Mouse (Mus musculus) MEL (cell line): ENCODE data around the gene Runx3. TPM values are rescaled to one million over a fixed set of nuclear protein-coding genes. Genes with fewer than 3 reads are reported as not detected.

ENCODE experiments used
- DNase-seq: peaks from one replicate; pipeline ENCODE4 v3.0.0; 2011; ENCODE audit warnings: low read depth, low spot score
- H3K27ac ChIP-seq: 2 replicates; pipeline ENCODE4 v1.5.1; 2012; ENCODE audit warnings: low read depth, mild to moderate bottlenecking, control low read depth, low read length, moderate library complexity; ENCODE audit not compliant: control insufficient read depth
- H3K27me3 ChIP-seq, 2 experiments: fragments of 150-350 bp in 1 of 2; sonication (generic) in 1 of 2; 2 replicates each; pipeline ENCODE4 v1.6.1; 2012; ENCODE audit warnings: low read length in 2 of 2, mild to moderate bottlenecking in 2 of 2, improper control_type of control experiment in 1 of 2, moderate library complexity in 1 of 2; ENCODE audit not compliant: insufficient read depth in 2 of 2, control insufficient read depth in 1 of 2
- H3K36me3 ChIP-seq, 2 experiments: 2 replicates each; pipeline ENCODE4 v1.6.1; 2012 to 2014; ENCODE audit warnings: low read length in 2 of 2, improper control_type of control experiment in 1 of 2, inconsistent platforms in 1 of 2, mild to moderate bottlenecking in 1 of 2; ENCODE audit not compliant: insufficient read depth in 2 of 2, control insufficient read depth in 1 of 2
- H3K4me1 ChIP-seq, 2 experiments: fragments of 150-350 bp in 1 of 2; sonication (generic) in 1 of 2; 2 replicates each; pipeline ENCODE4 v1.6.1; 2012; ENCODE audit warnings: low read length in 2 of 2, improper control_type of control experiment in 1 of 2, mild to moderate bottlenecking in 1 of 2; ENCODE audit not compliant: insufficient read depth in 2 of 2, control insufficient read depth in 1 of 2
- H3K4me3 ChIP-seq, 2 experiments: fragments of 150-350 bp in 1 of 2; sonication (generic) in 1 of 2; 2 replicates each; pipeline ENCODE4 v1.5.1; 2012; ENCODE audit warnings: low read depth in 2 of 2, low read length in 2 of 2, mild to moderate bottlenecking in 2 of 2, moderate library complexity in 2 of 2, control low read depth in 1 of 2, improper control_type of control experiment in 1 of 2; ENCODE audit not compliant: control insufficient read depth in 1 of 2, insufficient read depth in 1 of 2
- H3K79me2 ChIP-seq: 2 replicates; pipeline ENCODE4 v1.6.1; 2012; ENCODE audit warnings: mild to moderate bottlenecking, low read length, moderate library complexity; ENCODE audit not compliant: control insufficient read depth, poor library complexity, insufficient read depth
- H3K9ac ChIP-seq: 2 replicates; pipeline ENCODE4 v1.6.1; 2012; ENCODE audit warnings: low read depth, mild to moderate bottlenecking, control low read depth, low read length, moderate library complexity; ENCODE audit not compliant: control insufficient read depth, poor library complexity, severe bottlenecking
- H3K9me3 ChIP-seq: fragments of 150-350 bp; sonication (generic); replicated peaks from 2 replicates; pipeline ENCODE4 v1.6.1; 2012; ENCODE audit warnings: mild to moderate bottlenecking, low read length, improper control_type of control experiment, moderate library complexity; ENCODE audit not compliant: insufficient read depth
- BHLHE40 ChIP-seq: IDR thresholded peaks from 2 replicates; pipeline ENCODE4 v1.6.1; 2012; ENCODE audit warnings: low read depth, mild to moderate bottlenecking, inconsistent platforms, low read length, improper control_type of control experiment, borderline replicate concordance
- CHD1 ChIP-seq: IDR thresholded peaks from 2 replicates; pipeline ENCODE4 v1.6.1; 2012; ENCODE audit warnings: low read depth, mild to moderate bottlenecking, inconsistent platforms, low read length, improper control_type of control experiment
- CHD2 ChIP-seq: IDR thresholded peaks from 2 replicates; pipeline ENCODE4 v1.6.1; 2011; ENCODE audit warnings: low read length, improper control_type of control experiment
- CTCF ChIP-seq, 3 experiments: IDR thresholded peaks in 2 of 3; conservative IDR thresholded peaks in 1 of 3; 2 replicates each; pipeline ENCODE4 v1.5.1; 2011 to 2012; ENCODE audit warnings: low read length in 3 of 3, low read depth in 2 of 3, mild to moderate bottlenecking in 2 of 3, improper control_type of control experiment in 1 of 3, inconsistent platforms in 1 of 3, mixed read lengths in 1 of 3, moderate library complexity in 1 of 3; ENCODE audit not compliant: control insufficient read depth in 1 of 3, insufficient read depth in 1 of 3, poor library complexity in 1 of 3, severe bottlenecking in 1 of 3
- E2F4 ChIP-seq: IDR thresholded peaks from 2 replicates; pipeline ENCODE4 v1.6.1; 2011; ENCODE audit warnings: low read depth, low read length, improper control_type of control experiment, borderline replicate concordance
- ELF1 ChIP-seq: IDR thresholded peaks from 2 replicates; pipeline ENCODE4 v1.6.1; 2014; ENCODE audit warnings: low read depth, mild to moderate bottlenecking, inconsistent platforms, low read length, improper control_type of control experiment, moderate library complexity
- EP300 ChIP-seq, 2 experiments: IDR thresholded peaks; 2 replicates each; pipeline ENCODE4 v1.6.1; 2011; ENCODE audit warnings: improper control_type of control experiment in 2 of 2, low read length in 2 of 2, low read depth in 1 of 2, mild to moderate bottlenecking in 1 of 2
- ETS1 ChIP-seq: IDR thresholded peaks from 2 replicates; pipeline ENCODE4 v1.6.1; 2012; ENCODE audit warnings: low read depth, mild to moderate bottlenecking, inconsistent platforms, low read length, improper control_type of control experiment, moderate library complexity
- GABPA ChIP-seq: IDR thresholded peaks from 2 replicates; pipeline ENCODE4 v1.6.1; 2012; ENCODE audit warnings: low read depth, mild to moderate bottlenecking, inconsistent platforms, low read length, improper control_type of control experiment, moderate library complexity
- GATA1 ChIP-seq: IDR thresholded peaks from 2 replicates; pipeline ENCODE4 v1.6.1; 2011; ENCODE audit warnings: low read depth, low read length, improper control_type of control experiment
- HCFC1 ChIP-seq: IDR thresholded peaks from 2 replicates; pipeline ENCODE4 v1.6.1; 2012; ENCODE audit warnings: low read depth, mild to moderate bottlenecking, inconsistent platforms, low read length, improper control_type of control experiment, moderate library complexity
- JUND ChIP-seq: IDR thresholded peaks from 2 replicates; pipeline ENCODE4 v1.6.1; 2011; ENCODE audit warnings: low read depth, mild to moderate bottlenecking, improper control_type of control experiment, low read length
- KAT2A ChIP-seq: conservative IDR thresholded peaks from 2 replicates; pipeline ENCODE4 v1.6.1; 2012; ENCODE audit warnings: low read depth, low read length, improper control_type of control experiment, inconsistent platforms
- MEF2A ChIP-seq: IDR thresholded peaks from 2 replicates; pipeline ENCODE4 v1.6.1; 2014; ENCODE audit warnings: low read depth, mild to moderate bottlenecking, inconsistent platforms, low read length, improper control_type of control experiment; ENCODE audit not compliant: poor library complexity, insufficient replicate concordance, severe bottlenecking; ENCODE audit errors: extremely low read depth
- MXI1 ChIP-seq: IDR thresholded peaks from 2 replicates; pipeline ENCODE4 v1.6.1; 2011; ENCODE audit warnings: mild to moderate bottlenecking, low read depth, low read length, improper control_type of control experiment
- MYB ChIP-seq: IDR thresholded peaks from 2 replicates; pipeline ENCODE4 v1.6.1; 2011; ENCODE audit warnings: mild to moderate bottlenecking, low read depth, low read length, improper control_type of control experiment
- NELFE ChIP-seq: IDR thresholded peaks from 2 replicates; pipeline ENCODE4 v1.6.1; 2011; ENCODE audit warnings: low read depth, low read length, improper control_type of control experiment
- POLR2A ChIP-seq, 2 experiments: IDR thresholded peaks; 2 replicates each; pipeline ENCODE4 v1.6.1; 2011 to 2012; ENCODE audit warnings: low read length in 2 of 2, mild to moderate bottlenecking in 2 of 2, control low read depth in 1 of 2, improper control_type of control experiment in 1 of 2, low read depth in 1 of 2, moderate library complexity in 1 of 2; ENCODE audit not compliant: control insufficient read depth in 1 of 2, insufficient read depth in 1 of 2, poor library complexity in 1 of 2
- POLR2AphosphoS2 ChIP-seq: IDR thresholded peaks from 2 replicates; pipeline ENCODE4 v1.6.1; 2011; ENCODE audit warnings: low read length, improper control_type of control experiment
- RAD21 ChIP-seq: IDR thresholded peaks from 2 replicates; pipeline ENCODE4 v1.6.1; 2011; ENCODE audit warnings: mild to moderate bottlenecking, low read depth, low read length, improper control_type of control experiment
- RCOR1 ChIP-seq: IDR thresholded peaks from 2 replicates; pipeline ENCODE4 v1.6.1; 2012; ENCODE audit warnings: low read depth, mild to moderate bottlenecking, inconsistent platforms, low read length, improper control_type of control experiment
- SIN3A ChIP-seq: IDR thresholded peaks from 2 replicates; pipeline ENCODE4 v1.6.1; 2012; ENCODE audit warnings: low read length, improper control_type of control experiment, inconsistent platforms
- SMC3 ChIP-seq: IDR thresholded peaks from 2 replicates; pipeline ENCODE4 v1.6.1; 2011; ENCODE audit warnings: low read depth, low read length, improper control_type of control experiment
- TAL1 ChIP-seq: IDR thresholded peaks from 2 replicates; pipeline ENCODE4 v1.6.1; 2012; ENCODE audit warnings: mild to moderate bottlenecking, inconsistent platforms, low read length, moderate library complexity, mixed read lengths
- TCF12 ChIP-seq: IDR thresholded peaks from 2 replicates; pipeline ENCODE4 v1.6.1; 2014; ENCODE audit warnings: low read depth, mild to moderate bottlenecking, inconsistent platforms, low read length, improper control_type of control experiment, moderate library complexity
- UBTF ChIP-seq: IDR thresholded peaks from 2 replicates; pipeline ENCODE4 v1.6.1; 2012; ENCODE audit warnings: low read depth, mild to moderate bottlenecking, inconsistent platforms, low read length, improper control_type of control experiment, moderate library complexity, borderline replicate concordance; ENCODE audit not compliant: insufficient read depth
- USF1 ChIP-seq: IDR thresholded peaks from 2 replicates; pipeline ENCODE4 v1.6.1; 2014; ENCODE audit warnings: low read depth, mild to moderate bottlenecking, inconsistent platforms, low read length, improper control_type of control experiment, moderate library complexity
- USF2 ChIP-seq, 2 experiments: IDR thresholded peaks; 2 replicates each; pipeline ENCODE4 v1.6.1; 2011 to 2012; ENCODE audit warnings: improper control_type of control experiment in 2 of 2, low read length in 2 of 2, borderline replicate concordance in 1 of 2, inconsistent platforms in 1 of 2, low read depth in 1 of 2, mild to moderate bottlenecking in 1 of 2; ENCODE audit not compliant: insufficient read depth in 1 of 2
- ZKSCAN1 ChIP-seq: IDR thresholded peaks from 2 replicates; pipeline ENCODE4 v1.6.1; 2012; ENCODE audit warnings: low read depth, mild to moderate bottlenecking, inconsistent platforms, low read length, improper control_type of control experiment, moderate library complexity
- ZMIZ1 ChIP-seq: IDR thresholded peaks from 2 replicates; pipeline ENCODE4 v1.6.1; 2012; ENCODE audit warnings: low read depth, mild to moderate bottlenecking, inconsistent platforms, low read length, improper control_type of control experiment, moderate library complexity
- ZNF384 ChIP-seq: IDR thresholded peaks from 2 replicates; pipeline ENCODE4 v1.6.1; 2012; ENCODE audit warnings: low read depth, mild to moderate bottlenecking, inconsistent platforms, low read length, improper control_type of control experiment
- polyA plus RNA-seq, 2 experiments: library from polyadenylated mRNA; stranded (reverse) in 1 of 2; unstranded in 1 of 2; fragments of >175 nt in 1 of 2; fragments of >200 nt in 1 of 2; gene quantifications; 2 replicates each; pipeline versions ENCODE4 v1.2.1 to v1.2.4; 2012; ENCODE audit warnings: low replicate concordance in 2 of 2, low read depth in 1 of 2; ENCODE audit not compliant: insufficient read length in 2 of 2, insufficient read depth in 1 of 2, missing spikeins in 1 of 2
- total RNA-seq: library from RNA; depleted of rRNA; stranded (reverse); fragments of 300-350 nt; gene quantifications from 2 replicates; pipeline ENCODE4 v1.2.3, GENCODE M21; 2012; rRNA removed

Gene Runx3
- total RNA-seq (3.7 and 4.3 TPM in 2 replicates), polyA plus RNA-seq (10 to 100 TPM in 1 of 2 experiments, not detected in 1; 29.2 TPM)

DNA sequence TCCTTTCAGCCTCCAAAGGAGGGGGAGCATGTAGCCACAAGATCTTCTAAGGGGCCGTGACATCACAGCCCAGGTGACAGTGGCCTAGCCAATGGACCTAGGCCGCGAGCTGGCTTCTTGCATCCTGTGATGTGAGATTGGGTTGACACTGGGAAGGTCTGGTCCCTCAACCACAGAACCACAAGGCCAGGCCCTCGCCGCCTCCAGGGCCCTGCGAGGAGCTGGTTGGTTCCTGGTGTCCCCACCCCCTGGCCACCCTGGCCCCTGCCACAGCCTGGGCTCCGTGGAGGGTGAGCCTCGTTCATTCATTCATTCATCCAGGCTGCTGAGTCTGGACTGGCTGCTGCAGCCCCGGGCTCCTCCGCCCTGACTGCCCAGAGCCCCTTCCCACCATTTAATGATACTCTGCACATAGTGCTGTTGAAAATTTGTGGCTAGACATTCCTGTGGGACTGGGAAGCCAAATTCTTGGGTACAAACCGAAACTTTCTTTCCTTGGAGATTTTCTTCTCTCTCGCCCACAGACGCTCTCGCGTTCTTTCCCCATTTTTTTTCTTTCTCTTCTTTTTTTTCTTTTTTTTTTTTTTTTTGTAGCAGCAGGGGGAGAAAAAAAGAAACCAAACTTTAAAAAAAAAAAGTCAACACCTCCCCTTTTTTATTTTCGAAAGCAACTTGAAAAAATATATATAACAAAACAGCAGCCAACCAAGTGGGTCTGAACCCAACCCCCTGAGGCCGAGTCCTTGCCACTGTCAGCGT is at the start of gene Runx3:
TSS of gene Runx3 (plus strand) at position 311 of the 759 bp plus-strand sequence.
- H3K4me3 ChIP-seq, result peak within 1 kb of the TSS; percentile 51 to 77

DNA sequence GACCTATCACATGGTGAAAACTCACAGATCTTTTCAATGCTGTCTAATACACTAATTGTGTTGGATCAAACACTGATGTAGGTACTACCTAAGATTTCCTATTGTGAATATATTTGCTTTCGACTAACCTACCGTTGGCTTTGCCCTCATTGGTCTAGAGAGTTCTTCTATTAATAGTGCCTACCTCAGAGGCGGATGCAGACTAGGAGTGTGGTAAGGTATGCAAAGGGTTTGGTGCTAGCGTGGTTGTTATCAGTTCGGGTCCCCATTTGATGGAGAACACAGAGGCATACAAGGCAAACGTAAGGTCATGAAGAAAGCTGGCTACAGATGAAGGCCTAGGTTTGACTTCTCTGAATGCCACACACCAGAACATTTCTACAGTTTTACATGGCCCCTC is 47.8 kb upstream of the Runx3 start:
- no peak for DNase-seq
- Histone ChIP-seq H3K9ac (no peak overlapping the region), H3K79me2 (no peaks in the 10 kb centered on the region), H3K4me1 (peaks cover 8 to 37% of the 10 kb centered on the region in 2 experiments), H3K27ac (no peak overlapping the region), H3K9me3 (no peaks in the 10 kb centered on the region), H3K4me3 (no peak overlapping the region), H3K36me3 (peaks cover 0 to 31% of the 10 kb centered on the region in 2 experiments; a peak in 2 of 4 replicates), H3K27me3 (no peaks in the 10 kb centered on the region)
- TF ChIP-seq ZNF384 (no peak), BHLHE40 (no peak), TAL1 (no peak)

More for the DNA sequence above, at the start of gene Runx3:
- Histone ChIP-seq H3K4me1 (peaks cover 0 to 7% of the 10 kb centered on the region in 2 experiments; a peak in 3 of 4 replicates), H3K9me3 (no peaks in the 10 kb centered on the region), H3K9ac (peak within 1 kb of the TSS; percentile 67), H3K27ac (0 out of 2 replicates have a peak within 1 kb of the TSS, but pooled peaks have one; percentile 7), H3K27me3 (no peaks in the 10 kb centered on the region), H3K79me2 (no peaks in the 10 kb centered on the region; the same call in 1 of the 2 replicates), H3K36me3 (no peaks in the 10 kb centered on the region)
- no peak; the same call in 1 of the 2 replicates for TF ChIP-seq CHD2
- TF ChIP-seq BHLHE40, result no peak
- no peak for TF ChIP-seq SIN3A
- TF ChIP-seq CHD1, result no peak
- TF ChIP-seq GATA1, result no peak
- 0 out of 2 replicates have a peak, but pooled peaks have one; percentile 17 for TF ChIP-seq MXI1
- no peak for TF ChIP-seq UBTF
- TF ChIP-seq EP300 (IDR thresholded peaks at IDR 0.05; ENCODE audit: low read depth in 1 of 2, low read length in 2 of 2), result no peak
- TF ChIP-seq RCOR1, result no peak
- no peak for TF ChIP-seq MYB
- TF ChIP-seq HCFC1, result no peak
- TF ChIP-seq GABPA, result no peak
- TF ChIP-seq CTCF (IDR thresholded peaks at IDR 0.05 in 2 of 3, conservative IDR thresholded peaks at IDR 0.05 in 1 of 3; ENCODE audit: control insufficient read depth in 1 of 3, insufficient read depth in 1 of 3, low read depth in 2 of 3, low read length in 3 of 3, poor library complexity in 1 of 3, severe bottlenecking in 1 of 3), result no peak
- TF ChIP-seq KAT2A, result no peak
- TF ChIP-seq USF1, result peak; percentile 84
- no peak for TF ChIP-seq E2F4
- no peak for TF ChIP-seq JUND
- TF ChIP-seq ELF1, result no peak
- no peak for TF ChIP-seq MEF2A
- TF ChIP-seq ETS1, result 0 out of 2 replicates have a peak, but pooled peaks have one; percentile 22
- TF ChIP-seq TAL1, result 0 out of 2 replicates have a peak, but pooled peaks have one; percentile 21
- no peak for TF ChIP-seq POLR2AphosphoS2
- no peak for TF ChIP-seq ZKSCAN1
- no peak for TF ChIP-seq RAD21
- TF ChIP-seq TCF12, result no peak
- peak; percentile 31 to 66; a peak in 3 of 4 replicates for TF ChIP-seq POLR2A (IDR thresholded peaks at IDR 0.05; ENCODE audit: control insufficient read depth in 1 of 2, insufficient read depth in 1 of 2, low read depth in 1 of 2, low read length in 2 of 2, poor library complexity in 1 of 2)
- no peak; the same call in 1 of the 2 replicates for TF ChIP-seq NELFE
- TF ChIP-seq ZNF384, result peak; percentile 83
- TF ChIP-seq ZMIZ1, result no peak
- TF ChIP-seq USF2 (IDR thresholded peaks at IDR 0.05; ENCODE audit: borderline replicate concordance in 1 of 2, insufficient read depth in 1 of 2, low read depth in 1 of 2, low read length in 2 of 2), result no peak
- TF ChIP-seq SMC3, result no peak
- peak; percentile 86 for DNase-seq
